Comparison of ENCODE assay signal across 8 mouse cellular contexts in genomic region chr11:18151788-18152563, GRCm38 (mm10).
DNase-seq lines count a peak whose midpoint lies in the region; ATAC-seq and TF ChIP-seq lines count a peak whose summit lies in the region.

No protein-coding gene starts in this region.

- DNase-seq in NIH3T3 (ENCODE audit: low read depth) = peak; percentile 66
- DNase-seq in cerebellum, adult 8-10 months = peak; percentile 3
- peak; percentile 52 for DNase-seq in forebrain, postnatal 0 days
- peak; percentile 57 to 63 for DNase-seq in heart, postnatal 36 days
- peak; percentile 82 to 86 for DNase-seq in kidney, postnatal 4 days
- peak; percentile 81 for DNase-seq in lung, postnatal 36 days
- DNase-seq in right cerebral cortex, adult 18-20 months = peak; percentile 25
- no peak for DNase-seq in B cell, adult 2 months

- peak; percentile 66 for TF ChIP-seq CTCF in forebrain, postnatal 0 days (IDR thresholded peaks at IDR 0.05; ENCODE audit: low read depth)

- H3K27ac ChIP-seq in forebrain, postnatal 0 days (ENCODE audit: low read depth, low read length) = no peak overlapping the region

- no peak for ATAC-seq in forebrain, postnatal 0 days

- H3K4me3 ChIP-seq in forebrain, postnatal 0 days (ENCODE audit: low read depth, low read length) = no peak overlapping the region

- intact Hi-C loops in heart, postnatal 36 days (cut with DNase I) = loop anchor here (2.0 to 10.0 kb wide), 5 partner anchors 467 to 1609 kb away; no protein-coding TSS in a partner anchor

- no peaks in the 10 kb centered on the region for H3K9me3 ChIP-seq in forebrain, postnatal 0 days (ENCODE audit: low read length)

- H3K9ac ChIP-seq in forebrain, postnatal 0 days = no peak overlapping the region

- 36% methylated on average over 6 of the region's 6 CpGs for WGBS in forebrain, postnatal 0 days

- no peak overlapping the region for H3K4me2 ChIP-seq in forebrain, postnatal 0 days (ENCODE audit: low read depth)

- no peaks in the 10 kb centered on the region for H3K27me3 ChIP-seq in forebrain, postnatal 0 days (ENCODE audit: insufficient read depth, low read length)

- H3K36me3 ChIP-seq in forebrain, postnatal 0 days (ENCODE audit: insufficient read depth) = no peaks in the 10 kb centered on the region

- H3K4me1 ChIP-seq in forebrain, postnatal 0 days (ENCODE audit: insufficient read depth) = no peaks in the 10 kb centered on the region

Comparison
In these comparisons a context has a peak if more than half of its experiments do, and no peak if none do; other contexts are left out.
1. DNase-seq: peak in NIH3T3 (single experiment), cerebellum, adult 8-10 months (single experiment), forebrain, postnatal 0 days (single experiment), heart, postnatal 36 days (2 of 2), kidney, postnatal 4 days (2 of 2), lung, postnatal 36 days (single experiment) and right cerebral cortex, adult 18-20 months (single experiment); none in B cell, adult 2 months (0 of 2).